Mouse (Mus musculus): ENCODE data around the gene Gm5862. TPM values are rescaled to one million over a fixed set of nuclear protein-coding genes. Genes with fewer than 3 reads are reported as not detected.
"Not testable (repeated sequence)": the region's sequence is repeated elsewhere in the genome, so short reads cannot be mapped to it uniquely, and the experiment has no call there.

The Gm5862 gene
- not detected for total RNA-seq (2021)
- long read RNA-seq, experiment 1: 0 reads
- long read RNA-seq, experiment 2: 0 reads

DNA sequence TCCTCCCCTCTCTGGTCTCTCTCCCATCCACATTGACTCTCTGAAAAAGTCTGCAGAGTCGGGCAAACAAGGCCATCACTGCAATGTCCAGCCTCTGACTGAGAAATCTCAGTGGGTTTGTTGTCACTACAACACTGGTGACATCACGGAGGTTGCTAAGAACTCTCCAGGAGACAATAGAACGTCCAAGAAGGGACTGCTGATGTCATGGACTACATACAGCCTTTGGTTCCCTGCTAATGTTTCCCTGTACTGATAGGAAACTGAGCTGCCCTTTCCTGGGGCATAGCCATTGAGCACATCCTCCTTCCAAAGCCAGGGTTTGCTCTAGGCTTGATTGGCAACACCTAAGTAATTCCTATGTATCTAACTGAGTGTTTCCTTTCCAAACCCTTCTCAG, at the start of gene Gm5862:
TSS of gene Gm5862 (minus strand) at position 101 of the 400 bp plus-strand sequence.
- DNase-seq; intact Hi-C loops (cut with DNase I): not testable (repeated sequence)

DNA sequence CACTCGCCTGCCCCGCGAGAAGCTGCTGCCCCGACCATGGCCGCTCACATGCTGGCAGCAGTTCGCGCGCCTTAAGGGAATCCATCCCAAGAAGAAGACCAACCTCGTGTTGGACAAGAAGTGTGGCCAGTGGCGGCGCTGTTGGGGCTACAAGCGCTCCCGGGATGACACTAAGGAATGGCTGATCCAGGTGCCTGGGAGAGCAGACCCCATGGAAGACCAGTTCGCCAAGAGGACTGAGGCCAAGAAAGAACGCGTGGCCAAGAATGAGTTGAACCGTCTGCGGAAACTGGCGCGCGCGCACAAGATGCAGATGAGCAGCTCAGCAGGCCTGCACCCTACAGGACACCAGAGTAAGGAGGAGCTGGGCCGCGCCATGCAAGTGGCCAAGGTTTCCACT, 48.0 kb upstream of the Gm5862 start:
- intact Hi-C loops (cut with DNase I): no loop called here
- DNase-seq: no peak

DNA sequence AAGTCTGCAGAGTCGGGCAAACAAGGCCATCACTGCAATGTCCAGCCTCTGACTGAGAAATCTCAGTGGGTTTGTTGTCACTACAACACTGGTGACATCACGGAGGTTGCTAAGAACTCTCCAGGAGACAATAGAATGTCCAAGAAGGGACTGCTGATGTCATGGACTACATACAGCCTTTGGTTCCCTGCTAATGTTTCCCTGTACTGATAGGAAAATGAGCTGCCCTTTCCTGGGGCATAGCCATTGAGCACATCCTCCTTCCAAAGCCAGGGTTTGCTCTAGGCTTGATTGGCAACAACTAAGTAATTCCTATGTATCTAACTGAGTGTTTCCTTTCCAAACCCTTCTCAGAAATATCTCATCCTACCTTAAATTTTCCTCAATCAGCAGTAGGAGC, 35.8 kb upstream of the Gm5862 start, which contains the start of gene Gm7347:
TSS of gene Gm7347 (minus strand) at position 101 of the 400 bp plus-strand sequence.
- intact Hi-C loops (cut with DNase I); DNase-seq: not testable (repeated sequence)

DNA sequence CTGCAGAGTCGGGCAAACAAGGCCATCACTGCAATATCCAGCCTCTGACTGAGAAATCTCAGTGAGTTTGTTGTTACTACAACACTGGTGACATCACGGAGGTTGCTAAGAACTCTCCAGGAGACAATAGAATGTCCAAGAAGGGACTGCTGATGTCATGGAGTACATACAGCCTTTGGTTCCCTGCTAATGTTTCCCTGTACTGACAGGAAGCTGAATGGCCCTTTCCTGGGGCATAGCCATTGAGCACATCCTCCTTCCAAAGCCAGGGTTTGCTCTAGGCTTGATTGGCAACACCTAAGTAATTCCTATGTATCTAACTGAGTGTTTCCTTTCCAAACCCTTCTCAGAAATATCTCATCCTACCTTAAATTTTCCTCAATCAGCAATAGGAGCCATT, 16.7 kb upstream of the Gm5862 start, which contains the start of gene Speer4a:
TSS of gene Speer4a (minus strand) at position 101 of the 400 bp plus-strand sequence.
- DNase-seq; intact Hi-C loops (cut with DNase I): not testable (repeated sequence)

DNA sequence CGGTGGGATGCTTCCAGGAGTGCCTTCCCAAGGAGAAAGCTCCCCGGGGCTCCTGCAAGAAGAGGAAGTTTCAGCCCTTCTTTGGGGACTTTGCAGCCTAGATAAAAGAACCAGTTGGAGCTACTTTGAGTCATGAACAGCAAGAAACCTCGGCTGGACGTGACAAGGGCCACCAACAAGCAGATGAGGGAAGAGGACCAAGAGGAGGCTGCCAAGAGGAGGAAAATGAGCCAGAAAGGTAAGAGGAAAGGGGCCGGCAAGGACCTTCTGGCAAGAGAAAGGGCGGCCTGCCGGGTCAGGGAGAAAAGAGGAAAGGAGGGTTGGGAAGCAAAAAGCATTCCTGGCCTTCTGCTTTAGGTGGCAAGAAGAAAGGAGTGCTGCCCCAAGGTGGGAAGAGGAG, 15.0 kb downstream of the Gm5862 start:
- intact Hi-C loops (cut with DNase I): not testable (repeated sequence)

GRCm38 (mm10) chr5:26006937-26007695, 15.6 kb downstream of the Gm5862 start:
- DNase-seq: peak; percentile 1 to 3
- intact Hi-C loops (cut with DNase I): not testable (repeated sequence)

More for the DNA sequence above, 15.0 kb downstream of the Gm5862 start:
- not testable (repeated sequence) for DNase-seq

DNA sequence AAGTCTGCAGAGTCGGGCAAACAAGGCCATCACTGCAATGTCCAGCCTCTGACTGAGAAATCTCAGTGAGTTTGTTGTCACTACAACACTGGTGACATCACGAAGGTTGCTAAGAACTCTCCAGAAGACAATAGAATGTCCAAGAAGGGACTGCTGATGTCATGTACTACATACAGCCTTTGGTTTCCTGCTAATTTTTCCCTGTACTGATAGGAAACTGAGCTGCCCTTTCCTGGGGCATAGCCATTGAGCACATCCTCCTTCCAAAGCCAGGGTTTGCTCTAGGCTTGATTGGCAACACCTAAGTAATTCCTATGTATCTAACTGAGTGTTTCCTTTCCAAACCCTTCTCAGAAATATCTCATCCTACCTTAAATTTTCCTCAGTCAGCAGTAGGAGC, 18.0 kb downstream of the Gm5862 start, which contains the start of gene Gm1979:
TSS of gene Gm1979 (minus strand) at position 101 of the 400 bp plus-strand sequence.
- DNase-seq; intact Hi-C loops (cut with DNase I): not testable (repeated sequence)

- intact Hi-C loops (cut with DNase I); DNase-seq: not testable (repeated sequence)
These were observed 34.2 kb downstream of the Gm5862 start, which contains the start of gene Gm21698 for GRCm38 (mm10) chr5:25988550-25988949. Gm21698 (minus strand) TSS chr5:25988650.

DNA sequence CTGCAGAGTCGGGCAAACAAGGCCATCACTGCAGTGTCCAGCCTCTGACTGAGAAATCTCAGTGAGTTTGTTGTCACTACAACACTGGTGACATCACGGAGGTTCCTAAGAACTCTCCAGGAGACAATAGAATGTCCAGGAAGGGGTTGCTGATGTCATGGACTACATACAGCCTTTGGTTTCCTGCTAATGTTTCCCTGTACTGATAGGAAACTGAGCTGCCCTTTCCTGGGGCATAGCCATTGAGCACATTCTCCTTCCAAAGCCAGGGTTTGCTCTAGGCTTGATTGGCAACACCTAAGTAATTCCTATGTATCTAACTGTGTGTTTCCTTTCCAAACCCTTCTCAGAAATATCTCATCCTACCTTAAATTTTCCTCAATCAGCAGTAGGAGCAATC, 50.2 kb downstream of the Gm5862 start, which contains the start of gene Gm21680:
TSS of gene Gm21680 (minus strand) at position 101 of the 400 bp plus-strand sequence.
- intact Hi-C loops (cut with DNase I); DNase-seq: not testable (repeated sequence)

Other genes starting within 250 kb of the Gm5862 start
- gene Gm21663, start 80.5 kb downstream of the Gm5862 start, total RNA-seq (2021): not detected
- not detected for gene Gm21671, start 68.5 kb downstream of the Gm5862 start, total RNA-seq (2021)
- not detected for gene Gm21680, start 50.3 kb downstream of the Gm5862 start, total RNA-seq (2021)
- gene Gm21698, start 34.3 kb downstream of the Gm5862 start, total RNA-seq (2021): not detected
- not detected for gene Gm1979, start 18.1 kb downstream of the Gm5862 start, total RNA-seq (2021)
- gene Speer4a, start 16.6 kb upstream of the Gm5862 start, total RNA-seq (2021): not detected
- not detected for gene Gm7347, start 35.7 kb upstream of the Gm5862 start, total RNA-seq (2021)
- not detected for gene Gm10471, start 66.4 kb upstream of the Gm5862 start, total RNA-seq (2021)
- not detected for gene 5031410I06Rik, start 82.4 kb upstream of the Gm5862 start, total RNA-seq (2021)
- gene Gm10220, start 98.5 kb upstream of the Gm5862 start, total RNA-seq (2021): not detected
- gene Gm7361, start 234.8 kb upstream of the Gm5862 start, total RNA-seq (2021): not detected

All from heart, postnatal 14 days (tissue).